Mouse (Mus musculus): ENCODE measurements at regions not wholly inside any gene's neighbourhood (a gene's known extent, or its start where the extent isn't known, plus 50 kb on each side); places are given as distances from the start of the nearest gene placed in this dataset.

DNA sequence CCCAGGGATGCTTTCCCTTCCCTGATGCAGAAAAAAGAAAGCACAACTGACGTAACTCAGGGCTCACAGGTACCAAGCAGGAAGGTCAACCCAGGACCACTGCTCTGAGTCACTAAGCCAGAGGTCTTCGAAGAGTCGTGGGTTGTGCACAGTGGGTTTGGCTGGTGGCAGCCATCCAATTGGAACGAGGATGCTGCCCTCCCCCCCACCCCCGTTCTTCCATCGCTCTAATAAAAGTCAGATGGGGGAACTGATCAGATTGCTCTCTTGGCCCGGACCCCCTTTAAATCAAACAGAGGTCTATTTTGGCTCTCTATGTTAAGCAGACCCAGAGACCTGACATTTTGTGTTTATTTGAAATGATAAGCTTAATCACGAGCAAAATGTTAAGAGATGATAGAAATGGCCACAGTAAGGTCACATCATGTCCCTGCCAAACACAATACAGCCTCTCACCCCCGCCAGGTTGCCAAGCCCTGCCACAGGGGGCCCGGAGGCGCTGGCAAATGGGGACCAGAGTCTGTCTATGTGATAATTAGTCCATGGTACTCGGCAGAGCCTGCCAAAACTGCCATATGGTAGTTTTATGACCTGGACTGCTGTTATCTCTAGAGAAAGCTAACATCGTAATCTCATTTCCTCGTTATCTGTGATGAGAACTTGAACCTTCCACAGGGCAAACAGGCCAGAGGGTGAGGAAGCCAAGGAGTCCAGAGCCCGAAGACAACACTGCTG is 105.6 kb downstream of the Gm11011 start:
- no peak overlapping the region for H3K9ac ChIP-seq
- H3K4me1 ChIP-seq (ENCODE audit: insufficient read depth), result peaks cover 15% of the 10 kb centered on the region
- TF ChIP-seq CTCF (IDR thresholded peaks at IDR 0.05; ENCODE audit: low read depth), result no peak
- no peaks in the 10 kb centered on the region for H3K36me3 ChIP-seq (ENCODE audit: insufficient read depth)
- no peaks in the 10 kb centered on the region for H3K27me3 ChIP-seq (ENCODE audit: insufficient read depth, low read length)
- H3K4me2 ChIP-seq, result no peak overlapping the region
- H3K27ac ChIP-seq (ENCODE audit: low read depth), result no peak overlapping the region
- WGBS, result 32% methylated on average over 15 of the region's 15 CpGs
- DNase-seq (no peak), ATAC-seq (ENCODE audit: insufficient read depth) (no peak)
- no peaks in the 10 kb centered on the region for H3K9me3 ChIP-seq (ENCODE audit: low read depth, low read length)
- H3K4me3 ChIP-seq (ENCODE audit: low read depth, low read length), result no peak overlapping the region

DNA sequence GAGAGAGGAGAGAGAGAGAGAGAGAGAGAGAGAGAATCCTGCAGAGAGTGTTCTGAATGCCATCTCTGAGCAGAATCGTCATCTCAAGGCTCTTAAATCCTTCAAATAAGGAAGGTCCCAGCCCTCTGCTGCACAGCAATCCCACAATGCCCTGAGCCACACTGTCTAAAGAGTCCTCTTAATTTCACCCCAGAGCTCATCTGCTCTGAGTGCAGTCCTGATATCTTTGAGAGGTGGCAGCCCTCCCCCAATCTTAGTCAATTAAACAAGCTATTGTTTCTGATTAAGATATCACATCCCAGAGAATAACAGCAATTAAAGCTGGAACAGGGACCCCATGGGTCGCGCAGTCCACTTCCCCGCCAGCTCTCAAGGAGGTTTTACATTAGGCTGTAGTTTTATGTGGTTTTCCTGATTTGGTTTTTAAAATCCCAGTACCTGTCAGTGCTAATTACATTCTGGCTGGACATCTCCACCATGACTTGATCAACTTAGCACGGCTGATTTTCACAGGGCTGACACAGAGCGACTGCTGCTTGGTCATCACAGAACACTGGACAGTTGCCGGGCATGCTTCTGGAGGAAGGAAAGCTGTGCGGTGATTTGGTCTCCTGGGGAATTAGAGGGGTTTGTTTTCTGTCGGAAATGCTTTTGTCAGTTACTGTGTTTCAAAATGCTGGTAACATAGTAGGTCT is 113.0 kb downstream of the Gm11011 start:
- DNase-seq, result peak; percentile 11
- no peak overlapping the region for H3K9ac ChIP-seq

DNA sequence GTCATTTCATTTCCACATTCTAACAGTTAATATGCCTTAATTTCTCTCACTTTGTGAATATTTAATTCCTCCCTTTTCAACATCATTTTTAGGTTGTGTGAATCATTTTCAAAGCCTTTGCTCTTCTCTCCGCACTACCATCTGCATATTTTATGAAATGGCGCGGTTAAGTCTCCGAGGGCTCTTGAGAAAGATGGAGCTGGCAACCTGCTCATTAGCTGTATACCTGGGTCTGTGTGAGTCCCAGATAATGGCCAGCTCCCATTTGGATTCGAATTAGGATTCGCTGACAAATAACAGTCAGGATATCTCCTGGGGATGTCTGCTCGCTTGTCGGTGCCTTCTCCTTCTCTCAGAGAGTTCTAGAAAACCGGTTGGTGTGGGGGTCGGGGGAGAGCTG is 118.0 kb downstream of the Gm11011 start:
- no peak overlapping the region for H3K9ac ChIP-seq
- H3K36me3 ChIP-seq (ENCODE audit: insufficient read depth), result no peaks in the 10 kb centered on the region
- no peaks in the 10 kb centered on the region for H3K9me3 ChIP-seq (ENCODE audit: low read depth, low read length)
- no peak overlapping the region for H3K4me2 ChIP-seq
- no peak overlapping the region for H3K27ac ChIP-seq (ENCODE audit: low read depth)
- H3K27me3 ChIP-seq (ENCODE audit: insufficient read depth, low read length), result no peaks in the 10 kb centered on the region
- WGBS, result 90% methylated on average over 10 of the region's 10 CpGs
- ATAC-seq (ENCODE audit: insufficient read depth) (no peak), DNase-seq (no peak)
- peaks cover 3% of the 10 kb centered on the region; the same call in 1 of the 2 replicates for H3K4me1 ChIP-seq (ENCODE audit: insufficient read depth)
- no peak overlapping the region for H3K4me3 ChIP-seq (ENCODE audit: low read depth, low read length)
- no peak for TF ChIP-seq CTCF (IDR thresholded peaks at IDR 0.05; ENCODE audit: low read depth)

More for the DNA sequence above, 113.0 kb downstream of the Gm11011 start:
- Histone ChIP-seq H3K4me1 (ENCODE audit: insufficient read depth) (no peaks in the 10 kb centered on the region), H3K27me3 (ENCODE audit: insufficient read depth, low read length) (no peaks in the 10 kb centered on the region), H3K36me3 (ENCODE audit: insufficient read depth) (no peaks in the 10 kb centered on the region), H3K27ac (ENCODE audit: low read depth) (no peak overlapping the region), H3K4me2 (no peak overlapping the region), H3K4me3 (ENCODE audit: low read depth, low read length) (no peak overlapping the region), H3K9me3 (ENCODE audit: low read depth, low read length) (no peaks in the 10 kb centered on the region)
- 55% methylated on average over 9 of the region's 9 CpGs for WGBS
- no peak for TF ChIP-seq CTCF (IDR thresholded peaks at IDR 0.05; ENCODE audit: low read depth)
- ATAC-seq (ENCODE audit: insufficient read depth), result no peak

DNA sequence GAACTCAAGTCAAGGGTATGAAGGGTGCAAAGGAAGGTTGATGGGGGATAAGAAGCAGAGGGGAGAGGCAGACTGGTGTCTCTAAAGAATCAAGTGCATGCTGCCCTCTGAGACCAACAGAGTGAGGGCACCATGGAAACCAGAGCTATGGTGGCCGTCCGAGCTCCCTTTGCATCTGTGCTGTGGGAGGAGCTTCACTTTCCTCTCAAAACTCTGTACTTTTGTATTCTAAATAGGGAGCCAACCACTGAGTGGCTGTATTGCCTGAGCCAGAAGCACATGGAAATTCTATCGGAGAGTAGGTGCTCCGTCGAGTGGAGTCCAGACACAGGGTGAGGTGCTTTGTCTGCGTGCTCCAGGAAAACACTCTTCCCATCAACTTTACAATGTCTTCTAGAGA is 119.9 kb downstream of the Gm11011 start:
- H3K4me1 ChIP-seq (ENCODE audit: insufficient read depth), result peaks cover 3% of the 10 kb centered on the region; the same call in 1 of the 2 replicates
- no peak for ATAC-seq (ENCODE audit: insufficient read depth)
- 76% methylated on average over 6 of the region's 6 CpGs for WGBS

DNA sequence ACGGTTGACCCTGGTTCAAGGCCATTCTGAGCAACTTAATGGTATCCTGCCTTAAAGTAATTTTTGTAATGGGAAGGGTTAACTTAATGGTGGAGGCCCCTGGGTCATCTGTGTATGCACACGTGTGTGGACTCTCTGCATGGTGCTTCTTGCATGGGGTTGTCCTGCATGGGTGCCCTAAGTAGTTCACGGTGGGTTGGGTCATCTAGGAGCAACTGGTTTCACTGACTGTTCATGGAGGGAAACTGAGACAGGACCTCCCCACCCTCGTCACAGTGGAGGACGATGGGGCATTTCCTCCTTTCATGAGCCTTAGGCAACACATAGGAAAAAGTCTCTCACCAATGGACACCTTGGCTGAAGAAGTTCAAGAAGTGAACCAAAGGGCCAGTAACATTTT is 123.4 kb downstream of the Gm11011 start:
- no peak for TF ChIP-seq CTCF (IDR thresholded peaks at IDR 0.05; ENCODE audit: low read depth)
- H3K36me3 ChIP-seq (ENCODE audit: insufficient read depth), result no peaks in the 10 kb centered on the region
- H3K9me3 ChIP-seq (ENCODE audit: low read depth, low read length), result no peaks in the 10 kb centered on the region
- no peak for DNase-seq
- no peak for ATAC-seq (ENCODE audit: insufficient read depth)
- H3K4me3 ChIP-seq (ENCODE audit: low read depth, low read length), result no peak overlapping the region
- peaks cover 3% of the 10 kb centered on the region; the same call in 1 of the 2 replicates for H3K4me1 ChIP-seq (ENCODE audit: insufficient read depth)
- H3K27ac ChIP-seq (ENCODE audit: low read depth), result no peak overlapping the region
- no peaks in the 10 kb centered on the region for H3K27me3 ChIP-seq (ENCODE audit: insufficient read depth, low read length)
- 87% methylated on average over 5 of the region's 5 CpGs for WGBS
- H3K9ac ChIP-seq, result no peak overlapping the region
- no peak overlapping the region for H3K4me2 ChIP-seq

More for the DNA sequence above, 119.9 kb downstream of the Gm11011 start:
- H3K4me2 ChIP-seq, result no peak overlapping the region
- no peak overlapping the region for H3K4me3 ChIP-seq (ENCODE audit: low read depth, low read length)
- no peaks in the 10 kb centered on the region for H3K36me3 ChIP-seq (ENCODE audit: insufficient read depth)
- no peak overlapping the region for H3K9ac ChIP-seq
- H3K27me3 ChIP-seq (ENCODE audit: insufficient read depth, low read length), result no peaks in the 10 kb centered on the region
- no peak overlapping the region for H3K27ac ChIP-seq (ENCODE audit: low read depth)
- DNase-seq, result no peak
- H3K9me3 ChIP-seq (ENCODE audit: low read depth, low read length), result no peaks in the 10 kb centered on the region
- TF ChIP-seq CTCF (IDR thresholded peaks at IDR 0.05; ENCODE audit: low read depth), result no peak

DNA sequence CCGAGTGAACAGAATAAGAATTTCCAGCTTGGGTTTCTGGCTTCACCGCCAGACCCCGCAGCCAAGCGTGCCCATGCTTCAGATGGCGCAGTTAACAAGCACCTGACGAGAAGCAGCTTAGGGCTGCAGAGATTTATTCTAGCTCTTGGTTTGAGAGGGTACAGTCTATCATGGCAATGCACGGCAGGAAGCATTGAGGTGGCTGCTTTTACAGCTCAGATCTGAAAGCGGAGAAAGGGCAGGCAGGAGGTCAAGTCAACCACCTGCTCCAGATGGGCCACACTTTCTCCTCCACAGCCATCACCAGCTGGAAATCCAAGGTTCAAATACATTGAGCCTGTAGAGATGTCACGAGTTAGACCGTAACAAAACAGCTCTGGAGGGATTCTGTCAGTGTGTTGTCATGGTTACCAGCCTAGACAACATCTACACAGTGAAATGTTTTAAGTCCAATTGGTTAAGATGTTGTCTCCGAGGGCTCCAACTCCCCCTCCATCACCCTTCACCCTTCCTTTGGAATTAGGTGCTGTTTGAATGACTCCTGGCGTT is 126.0 kb downstream of the Gm11011 start:
- H3K36me3 ChIP-seq (ENCODE audit: insufficient read depth), result no peaks in the 10 kb centered on the region
- no peak for TF ChIP-seq CTCF (IDR thresholded peaks at IDR 0.05; ENCODE audit: low read depth)
- no peaks in the 10 kb centered on the region for H3K4me1 ChIP-seq (ENCODE audit: insufficient read depth)
- no peak overlapping the region for H3K9ac ChIP-seq
- no peak for ATAC-seq (ENCODE audit: insufficient read depth)
- DNase-seq, result no peak
- no peak overlapping the region for H3K4me2 ChIP-seq
- no peak overlapping the region for H3K4me3 ChIP-seq (ENCODE audit: low read depth, low read length)
- H3K9me3 ChIP-seq (ENCODE audit: low read depth, low read length), result no peaks in the 10 kb centered on the region
- H3K27ac ChIP-seq (ENCODE audit: low read depth), result no peak overlapping the region
- H3K27me3 ChIP-seq (ENCODE audit: insufficient read depth, low read length), result no peaks in the 10 kb centered on the region
- 54% methylated on average over 12 of the region's 12 CpGs for WGBS

DNA sequence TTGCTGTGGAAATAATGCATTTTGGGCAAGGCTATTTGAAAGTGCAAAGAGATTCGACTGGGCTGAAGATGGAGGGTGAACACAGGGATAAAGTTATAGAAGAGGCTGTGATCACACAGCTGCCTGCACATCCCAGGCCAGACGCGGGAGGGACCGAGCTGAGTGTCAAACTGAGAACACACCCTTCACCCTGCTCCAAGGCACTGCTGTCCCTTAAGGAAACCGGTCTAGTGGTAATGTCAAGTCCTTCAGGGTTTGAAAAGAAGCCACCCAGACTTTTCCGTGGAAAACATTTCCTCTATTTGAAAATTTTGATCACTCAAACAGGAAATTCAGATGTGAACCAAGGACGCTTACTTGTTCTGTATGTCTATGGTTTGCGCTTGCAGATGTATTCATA is 134.6 kb downstream of the Gm11011 start:
- H3K27ac ChIP-seq (ENCODE audit: low read depth), result no peak overlapping the region
- H3K4me2 ChIP-seq, result no peak overlapping the region
- H3K27me3 ChIP-seq (ENCODE audit: insufficient read depth, low read length), result no peaks in the 10 kb centered on the region
- no peaks in the 10 kb centered on the region for H3K9me3 ChIP-seq (ENCODE audit: low read depth, low read length)
- no peak for DNase-seq
- no peak for ATAC-seq (ENCODE audit: insufficient read depth)
- TF ChIP-seq CTCF (IDR thresholded peaks at IDR 0.05; ENCODE audit: low read depth), result no peak
- WGBS, result 81% methylated on average over 8 of the region's 8 CpGs
- H3K4me1 ChIP-seq (ENCODE audit: insufficient read depth), result no peaks in the 10 kb centered on the region
- no peak overlapping the region for H3K9ac ChIP-seq
- H3K36me3 ChIP-seq (ENCODE audit: insufficient read depth), result no peaks in the 10 kb centered on the region
- no peak overlapping the region for H3K4me3 ChIP-seq (ENCODE audit: low read depth, low read length)

All from lung, embryonic 14.5 days (tissue).